Mouse (Mus musculus): ENCODE results near the gene Nova2.

GRCm38 (mm10) chr7:18959446-18959845, 33.8 kb downstream of the Nova2 start:
- no peak for TF ChIP-seq CTCF (IDR thresholded peaks at IDR 0.05; ENCODE audit: extremely low read depth, insufficient read depth, insufficient read length, insufficient replicate concordance)
- TF ChIP-seq POLR2A (IDR thresholded peaks at IDR 0.05; ENCODE audit: low read depth, low read length): no peak
